Mouse (Mus musculus) limb, embryonic 12.5 days (tissue): ENCODE measurements around the gene Mmp11. TPM values are rescaled to one million over a fixed set of nuclear protein-coding genes. Genes with fewer than 3 reads are reported as not detected.
"Not testable (repeated sequence)": the region's sequence is repeated elsewhere in the genome, so short reads cannot be mapped to it uniquely, and the experiment has no call there.

ENCODE experiments used
- ATAC-seq: fragments of 200-750 bp; cut with Nextera tagmentation; 2 replicates; pipeline ENCODE4 v1.8.0; 2017; ENCODE audit warnings: low read depth, moderate TSS enrichment; ENCODE audit not compliant: insufficient number of reproducible peaks, insufficient read depth, low FRiP score, low TSS enrichment
- H3K27ac ChIP-seq: fragments of 300-500 bp; sonication (generic); 2 replicates; pipeline ENCODE4 v1.5.1; 2016; ENCODE audit warnings: mild to moderate bottlenecking, moderate library complexity
- H3K27me3 ChIP-seq: fragments of 300-500 bp; sonication (generic); 2 replicates; pipeline ENCODE4 v1.6.1; 2016; ENCODE audit warnings: mild to moderate bottlenecking, moderate library complexity
- H3K36me3 ChIP-seq: fragments of 300-500 bp; sonication (generic); 2 replicates; pipeline ENCODE4 v1.6.1; 2016; ENCODE audit warnings: mild to moderate bottlenecking, moderate library complexity
- H3K4me1 ChIP-seq: fragments of 300-500 bp; sonication (generic); replicated peaks from 2 replicates; pipeline ENCODE4 v1.6.1; 2016
- H3K4me2 ChIP-seq: fragments of 300-500 bp; sonication (generic); 2 replicates; pipeline ENCODE4 v1.6.1; 2016; ENCODE audit warnings: mild to moderate bottlenecking, moderate library complexity
- H3K4me3 ChIP-seq: fragments of 300-500 bp; sonication (generic); replicated peaks from 2 replicates; pipeline ENCODE4 v1.5.1; 2016; ENCODE audit warnings: mild to moderate bottlenecking
- H3K9ac ChIP-seq: fragments of 300-500 bp; sonication (generic); replicated peaks from 2 replicates; pipeline ENCODE4 v1.6.1; 2016; ENCODE audit warnings: mild to moderate bottlenecking, moderate library complexity
- H3K9me3 ChIP-seq: fragments of 300-500 bp; sonication (generic); 2 replicates; pipeline ENCODE4 v1.6.1; 2016; ENCODE audit warnings: mild to moderate bottlenecking, moderate library complexity
- WGBS: fragments of 180-500 bp; shearing (Covaris S2); methylation state at CpG from one replicate; pipeline ENCODE4 v1.1.7; 2016; 5-methylcytosine and 5-hydroxymethylcytosine counted together
- polyA plus RNA-seq: library from polyadenylated mRNA; unstranded; fragments of >200 nt; fragmentation: Nextera tagmentation; extraction: Ambion mirVana; gene quantifications from 2 replicates; pipeline ENCODE4 v1.2.1, GENCODE M21; 2016

Mmp11 gene
- polyA plus RNA-seq, 1 experiment from 2014 or later, result 96.8 TPM

- Histone ChIP-seq H3K9ac (no peak overlapping the region), H3K4me3 (no peak overlapping the region), H3K27me3 (no peaks in the 10 kb centered on the region), H3K36me3 (peaks cover 60% of the 10 kb centered on the region), H3K4me1 (peaks cover 13% of the 10 kb centered on the region), H3K27ac (no peak overlapping the region), H3K4me2 (no peak overlapping the region), H3K9me3 (no peaks in the 10 kb centered on the region)
- WGBS, result 62% methylated on average over 6 of the region's 6 CpGs
- no peak for ATAC-seq
These were observed 41.7 kb downstream of the Mmp11 start for GRCm38 (mm10) chr10:75894601-75895000.

DNA sequence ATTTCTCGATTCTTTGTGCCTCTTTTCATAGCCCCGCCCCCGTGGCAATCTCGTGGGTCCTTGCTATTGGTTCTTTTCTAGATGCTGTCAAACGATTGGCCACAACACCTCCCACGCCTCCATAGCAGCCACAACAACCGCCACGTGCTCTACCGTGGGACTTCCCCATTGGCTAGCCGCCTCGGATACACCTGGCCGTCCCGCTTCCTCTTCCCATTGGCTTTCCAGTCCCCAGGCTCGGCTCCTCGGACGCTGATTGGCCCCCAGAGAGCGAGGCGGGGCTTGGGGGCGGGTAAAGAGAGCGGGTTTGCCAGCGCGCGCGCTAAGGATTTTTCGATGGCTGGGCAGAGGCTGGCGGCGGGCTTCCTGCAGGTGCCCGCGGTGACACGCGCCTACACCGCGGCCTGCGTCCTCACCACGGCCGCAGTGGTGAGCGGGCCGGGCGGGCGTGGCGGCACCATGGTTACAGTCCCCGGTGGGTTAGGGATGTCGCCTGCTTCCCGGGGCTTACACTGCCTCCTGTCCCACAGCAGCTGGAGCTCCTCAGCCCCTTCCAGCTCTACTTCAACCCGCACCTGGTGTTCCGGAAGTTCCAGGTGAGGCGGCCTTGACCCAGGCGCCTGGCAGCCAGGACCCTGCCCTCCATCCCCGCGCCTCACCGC lies 43.1 kb downstream of the Mmp11 start, which contains the start of gene Derl3:
Gene Derl3 (plus strand): TSS at position 325 of the 662 bp plus-strand sequence.
- Histone ChIP-seq H3K27me3 (no peaks in the 10 kb centered on the region), H3K9me3 (no peaks in the 10 kb centered on the region), H3K9ac (peak within 1 kb of the TSS; percentile 52), H3K36me3 (peaks cover 46% of the 10 kb centered on the region), H3K4me3 (peak within 1 kb of the TSS; percentile 45), H3K27ac (peak within 1 kb of the TSS; percentile 66), H3K4me2 (peak within 1 kb of the TSS; percentile 91), H3K4me1 (peaks cover 20% of the 10 kb centered on the region)
- ATAC-seq, result peak; percentile 99
- WGBS, result 1% methylated on average over 51 of the region's 51 CpGs

DNA sequence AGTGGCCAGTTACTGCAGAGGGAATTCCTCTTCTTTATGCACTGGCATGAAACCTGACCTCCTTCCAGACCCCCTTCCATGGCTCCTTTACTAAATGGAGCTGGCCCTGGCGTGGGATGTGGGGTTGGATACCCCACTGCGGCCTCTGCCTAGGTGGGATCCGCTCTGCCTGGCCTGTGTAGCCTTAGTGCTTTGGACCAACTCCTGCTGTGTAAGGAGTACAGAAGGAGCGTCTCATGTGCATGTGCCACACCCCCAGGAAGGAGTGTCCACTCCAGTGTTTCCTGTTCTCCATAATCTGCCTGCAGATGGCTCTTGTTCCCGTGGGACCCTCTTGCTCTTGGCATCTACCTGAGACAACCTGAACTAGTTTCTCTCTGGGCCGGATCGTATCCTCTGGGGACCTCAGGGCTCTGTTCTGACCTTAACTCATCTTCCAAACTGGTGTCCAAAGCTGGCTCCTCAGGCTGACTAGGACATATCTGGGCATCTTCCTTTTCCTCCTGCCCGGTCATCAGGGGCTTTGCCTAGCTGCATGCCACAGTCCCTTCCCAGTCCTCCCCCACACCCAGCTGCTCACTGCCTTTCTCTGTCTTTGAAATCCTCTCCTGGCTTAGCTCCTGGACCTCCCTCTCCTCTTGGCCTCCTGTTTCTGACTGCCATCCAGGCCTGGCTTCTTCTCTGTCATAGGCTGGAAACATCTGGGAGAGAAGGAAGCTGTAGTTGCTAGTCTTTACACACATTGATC lies 46.7 kb downstream of the Mmp11 start:
- no peaks in the 10 kb centered on the region for H3K27me3 ChIP-seq
- H3K4me2 ChIP-seq, result no peak overlapping the region
- no peak for ATAC-seq
- H3K4me3 ChIP-seq, result no peak overlapping the region
- H3K9ac ChIP-seq, result no peak overlapping the region
- H3K9me3 ChIP-seq, result no peaks in the 10 kb centered on the region
- peaks cover 20% of the 10 kb centered on the region for H3K4me1 ChIP-seq
- 51% methylated on average over 8 of the region's 8 CpGs for WGBS
- no peak overlapping the region for H3K27ac ChIP-seq
- peaks cover 11% of the 10 kb centered on the region for H3K36me3 ChIP-seq

GRCm38 (mm10) chr10:75887504-75887903 lies 48.8 kb downstream of the Mmp11 start:
- not testable (repeated sequence) for H3K4me2 ChIP-seq, H3K36me3 ChIP-seq, H3K27me3 ChIP-seq, ATAC-seq, H3K4me3 ChIP-seq, H3K27ac ChIP-seq, H3K9me3 ChIP-seq, H3K9ac ChIP-seq
- 80% methylated on average over 5 of the region's 5 CpGs for WGBS
- H3K4me1 ChIP-seq, result peaks cover 18% of the 10 kb centered on the region

- no peaks in the 10 kb centered on the region for H3K36me3 ChIP-seq
- no peak overlapping the region for H3K9ac ChIP-seq
- H3K4me3 ChIP-seq, result no peak overlapping the region
- no peak overlapping the region for H3K27ac ChIP-seq
- no peaks in the 10 kb centered on the region for H3K27me3 ChIP-seq
- no peaks in the 10 kb centered on the region for H3K9me3 ChIP-seq
- 91% methylated on average over 8 of the region's 8 CpGs for WGBS
- ATAC-seq, result no peak
- H3K4me1 ChIP-seq, result peaks cover 30% of the 10 kb centered on the region
- no peak overlapping the region for H3K4me2 ChIP-seq
These were observed 51.6 kb downstream of the Mmp11 start for GRCm38 (mm10) chr10:75884742-75885141.

GRCm38 (mm10) chr10:75883232-75883552 lies 53.1 kb downstream of the Mmp11 start:
- Histone ChIP-seq H3K4me3 (peak overlapping the region; percentile 9; the same call in 1 of the 2 replicates), H3K27ac (peak overlapping the region; percentile 93; the same call in 1 of the 2 replicates), H3K4me1 (peaks cover 21% of the 10 kb centered on the region), H3K4me2 (peak overlapping the region; percentile 45), H3K9me3 (no peaks in the 10 kb centered on the region), H3K27me3 (no peaks in the 10 kb centered on the region), H3K36me3 (no peaks in the 10 kb centered on the region), H3K9ac (no peak overlapping the region)
- 1% methylated on average over 10 of the region's 10 CpGs for WGBS
- peak; percentile 64; the same call in 1 of the 2 replicates for ATAC-seq

GRCm38 (mm10) chr10:75882433-75883231 lies 53.7 kb downstream of the Mmp11 start:
- ATAC-seq, result peak; percentile 45; the same call in 1 of the 2 replicates
- Histone ChIP-seq H3K4me3 (peak overlapping the region; percentile 9), H3K27ac (peak overlapping the region; percentile 93), H3K36me3 (no peaks in the 10 kb centered on the region), H3K9me3 (no peaks in the 10 kb centered on the region), H3K4me1 (peaks cover 21% of the 10 kb centered on the region), H3K27me3 (no peaks in the 10 kb centered on the region), H3K4me2 (peak overlapping the region; percentile 45), H3K9ac (no peak overlapping the region)
- WGBS, result 3% methylated on average over 15 of the region's 15 CpGs

GRCm38 (mm10) chr10:75881578-75882432 lies 54.5 kb downstream of the Mmp11 start:
- Histone ChIP-seq H3K4me1 (peaks cover 21% of the 10 kb centered on the region), H3K27me3 (no peaks in the 10 kb centered on the region), H3K27ac (peak overlapping the region; percentile 93), H3K36me3 (no peaks in the 10 kb centered on the region), H3K9ac (no peak overlapping the region; the same call in 1 of the 2 replicates), H3K4me2 (peak overlapping the region; percentile 45), H3K9me3 (no peaks in the 10 kb centered on the region), H3K4me3 (no peak overlapping the region; the same call in 1 of the 2 replicates)
- ATAC-seq, result peak; percentile 22; the same call in 1 of the 2 replicates
- WGBS, result 16% methylated on average over 20 of the region's 20 CpGs

DNA sequence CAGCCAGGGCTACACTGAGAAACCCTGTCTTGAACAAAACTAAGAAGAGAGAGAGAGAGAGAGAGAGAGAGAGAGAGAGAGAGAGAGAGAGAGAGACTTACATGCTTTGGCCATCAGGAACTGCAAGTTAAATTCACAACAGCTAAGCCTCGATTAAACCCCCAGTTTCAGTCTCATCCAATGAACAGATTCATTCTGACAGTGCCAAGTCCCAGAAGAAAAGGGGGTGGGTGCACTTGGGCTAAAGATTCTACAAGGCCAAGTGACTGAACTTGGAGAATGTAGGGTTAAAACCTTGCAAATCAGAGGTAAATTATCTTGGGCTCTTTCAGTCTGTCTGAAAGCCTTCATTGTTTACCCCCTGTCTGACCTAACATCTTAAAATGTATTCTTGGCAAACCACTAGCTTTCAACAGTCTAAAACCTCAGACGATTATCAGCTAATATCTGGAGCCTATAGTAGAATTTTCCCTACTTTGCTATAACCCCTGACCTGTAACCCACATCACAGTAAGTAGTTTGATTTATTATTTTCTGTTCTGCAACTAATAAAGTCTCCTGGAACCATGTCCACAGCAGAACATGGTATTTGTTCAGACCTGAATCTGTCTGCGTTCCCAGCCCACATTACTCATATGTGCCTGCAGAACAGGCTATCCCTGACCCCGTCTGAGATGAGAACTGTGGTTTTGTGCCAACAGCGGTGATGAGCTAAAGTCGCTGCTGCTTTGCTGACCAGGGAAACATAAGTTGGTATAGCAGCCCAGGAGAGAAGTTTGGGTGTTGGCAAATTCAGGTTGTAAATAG lies 55.3 kb downstream of the Mmp11 start:
- Histone ChIP-seq H3K9ac (no peak overlapping the region), H3K27me3 (no peaks in the 10 kb centered on the region), H3K36me3 (no peaks in the 10 kb centered on the region), H3K4me1 (peaks cover 21% of the 10 kb centered on the region), H3K4me2 (0 out of 2 replicates have a peak overlapping the region, but pooled peaks have one; percentile 10), H3K27ac (peak overlapping the region; percentile 93), H3K9me3 (no peaks in the 10 kb centered on the region), H3K4me3 (no peak overlapping the region)
- ATAC-seq, result no peak
- 55% methylated on average over 6 of the region's 6 CpGs for WGBS

DNA sequence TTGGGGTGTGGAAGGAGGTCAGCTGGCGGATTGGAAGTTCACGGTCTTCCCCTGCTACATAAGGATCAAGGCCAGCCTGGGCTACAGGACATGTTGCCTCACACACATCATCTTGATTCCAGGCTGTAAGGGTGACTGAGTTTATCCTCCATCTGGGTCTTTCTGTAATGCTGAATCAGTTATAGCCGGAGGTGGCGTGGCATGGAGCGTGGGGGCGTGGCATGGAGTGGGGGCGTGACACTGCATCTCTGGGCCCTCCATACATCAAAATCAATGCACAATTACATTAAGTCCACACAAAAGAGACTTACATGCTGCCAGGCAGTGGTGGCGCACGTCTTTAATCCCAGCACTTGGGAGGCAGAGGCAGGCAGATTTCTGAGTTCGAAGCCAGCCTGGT lies 55.9 kb downstream of the Mmp11 start:
- Histone ChIP-seq H3K27me3 (no peaks in the 10 kb centered on the region), H3K27ac (peak overlapping the region; percentile 93), H3K9me3 (no peaks in the 10 kb centered on the region), H3K4me2 (no peak overlapping the region), H3K9ac (no peak overlapping the region), H3K4me1 (peaks cover 21% of the 10 kb centered on the region), H3K4me3 (no peak overlapping the region), H3K36me3 (no peaks in the 10 kb centered on the region)
- WGBS, result 94% methylated on average over 10 of the region's 10 CpGs
- ATAC-seq, result no peak
